Mouse (Mus musculus): ENCODE measurements around the gene Ints7.

Gene Ints7

DNA sequence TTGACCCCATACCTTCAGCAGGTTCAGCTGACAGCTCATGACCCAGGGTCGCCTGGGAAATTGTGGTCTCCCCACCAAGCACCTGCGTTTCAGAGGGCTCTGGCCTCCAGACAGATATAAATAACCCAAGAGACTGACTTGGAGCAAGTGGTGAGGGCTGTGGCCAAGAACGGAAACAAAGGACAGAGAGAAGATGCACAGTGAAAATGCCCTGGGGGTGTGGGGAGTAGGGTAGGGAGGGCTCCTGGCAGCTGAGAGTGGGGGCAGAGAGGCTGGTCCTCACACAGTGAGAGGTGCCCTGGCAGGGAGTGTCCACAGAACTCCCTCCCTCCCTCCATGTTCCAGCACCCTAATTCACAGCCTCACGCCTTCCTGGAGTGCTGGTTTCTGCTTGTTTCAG is 50.2 kb downstream of the Ints7 start:
- ATAC-seq (ENCODE audit: insufficient number of reproducible peaks, low FRiP score, low TSS enrichment) = no peak

DNA sequence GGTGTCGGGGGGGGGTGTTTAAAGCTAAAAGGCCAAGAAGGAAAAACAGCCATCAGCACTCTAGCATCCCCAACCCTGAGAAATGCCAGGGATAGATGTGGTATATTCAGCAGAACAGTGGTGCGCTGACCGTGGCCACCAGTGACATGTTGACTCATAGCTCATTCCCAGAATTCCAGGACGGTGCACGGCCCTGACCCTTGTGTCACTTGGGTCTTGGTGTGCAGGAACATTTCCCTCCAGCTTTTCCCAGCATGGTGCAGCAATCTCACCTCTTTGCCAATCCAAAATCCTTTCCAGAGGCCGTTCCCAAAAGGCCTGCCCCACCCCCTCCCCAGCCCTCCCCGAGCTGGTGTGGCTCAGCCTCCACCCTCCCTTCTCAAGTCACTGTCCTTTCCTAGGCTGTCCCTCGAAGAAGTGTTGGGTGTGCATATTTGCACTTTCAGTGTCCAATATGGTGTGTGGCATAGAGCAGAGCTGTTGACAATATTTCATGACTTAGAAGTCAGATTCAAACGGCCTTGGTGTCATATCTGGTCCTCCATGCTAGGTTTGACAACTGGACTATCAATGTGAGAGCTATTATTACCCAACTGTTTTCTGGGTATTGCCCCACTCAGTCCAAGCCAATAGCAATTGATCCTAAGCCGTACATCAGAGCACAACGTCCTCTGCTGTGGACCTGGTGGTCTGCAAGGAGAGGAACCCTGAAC is 53.2 kb downstream of the Ints7 start:
- no peak for ATAC-seq (ENCODE audit: insufficient number of reproducible peaks, low FRiP score, low TSS enrichment)

DNA sequence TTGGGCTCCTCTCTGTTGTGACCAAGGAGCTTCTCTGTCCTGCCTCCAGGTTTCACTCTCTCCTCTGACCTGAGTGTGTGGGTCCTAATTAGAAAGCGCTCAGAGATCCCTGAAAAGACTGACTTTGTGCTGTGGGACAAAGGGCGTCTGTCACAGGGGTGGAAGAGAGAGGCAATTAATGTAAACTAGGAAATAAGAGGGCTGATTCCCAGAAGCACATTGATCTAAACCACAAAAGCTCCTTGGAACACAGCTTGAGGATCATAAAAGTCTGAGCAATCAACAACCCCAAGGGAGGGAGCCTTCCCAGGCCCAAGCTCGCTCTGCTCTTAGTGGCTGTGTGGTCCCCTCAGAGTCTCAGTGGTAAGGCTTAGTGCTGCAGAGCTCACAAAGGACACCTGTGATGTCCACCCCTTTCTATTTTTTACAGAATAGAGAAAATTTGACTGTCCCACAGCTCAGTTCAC is 53.8 kb downstream of the Ints7 start:
- ATAC-seq (ENCODE audit: insufficient number of reproducible peaks, low FRiP score, low TSS enrichment) = no peak

DNA sequence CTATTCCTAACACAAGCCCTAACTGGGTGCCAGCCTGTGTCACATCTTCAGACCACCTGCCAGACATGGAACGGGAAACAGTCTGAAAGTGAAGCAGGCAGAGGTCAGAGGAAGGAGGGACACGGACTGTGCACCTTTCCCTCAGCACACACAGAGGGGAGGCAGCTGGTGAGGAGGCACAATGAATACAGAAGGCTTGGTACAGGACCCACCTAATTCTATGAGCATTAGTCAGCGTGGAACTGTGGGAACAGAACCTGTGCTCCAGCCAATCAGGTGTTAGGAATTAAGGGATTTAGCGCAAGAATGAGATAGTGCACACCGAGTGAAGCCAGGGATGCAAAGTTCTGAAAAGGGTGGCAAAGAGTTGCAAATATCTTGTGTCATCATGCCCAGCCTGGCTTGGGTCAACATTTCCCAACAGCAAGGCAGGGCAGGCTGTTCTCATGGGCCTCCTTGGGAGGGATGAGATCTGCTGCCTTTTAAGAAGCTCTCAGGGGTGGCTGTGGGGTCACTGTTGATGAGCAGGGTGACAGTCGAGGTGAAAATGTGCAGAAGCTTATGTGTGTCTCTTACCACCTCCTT is 57.2 kb downstream of the Ints7 start:
- no peak for ATAC-seq (ENCODE audit: insufficient number of reproducible peaks, low FRiP score, low TSS enrichment)

DNA sequence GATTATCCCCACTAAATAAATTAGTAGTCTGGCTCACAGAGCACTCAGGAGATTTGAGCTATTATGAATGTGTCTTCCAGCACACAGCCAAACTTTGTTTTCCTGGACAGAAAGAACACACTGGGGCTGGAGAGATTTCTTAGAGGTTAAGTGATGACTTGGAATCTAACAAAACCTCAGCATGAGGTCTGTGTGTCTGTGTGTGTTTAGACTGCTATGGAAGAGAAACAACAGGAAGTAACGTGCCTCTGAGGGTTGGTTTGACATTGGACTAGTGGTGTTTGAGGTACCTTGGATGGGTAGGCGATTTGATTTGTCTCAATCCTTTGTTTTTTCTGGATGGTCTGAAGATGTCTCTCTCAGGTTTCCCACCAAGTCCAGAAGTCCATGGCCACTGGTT is 58.7 kb downstream of the Ints7 start:
- ATAC-seq (ENCODE audit: insufficient number of reproducible peaks, low FRiP score, low TSS enrichment) = no peak

DNA sequence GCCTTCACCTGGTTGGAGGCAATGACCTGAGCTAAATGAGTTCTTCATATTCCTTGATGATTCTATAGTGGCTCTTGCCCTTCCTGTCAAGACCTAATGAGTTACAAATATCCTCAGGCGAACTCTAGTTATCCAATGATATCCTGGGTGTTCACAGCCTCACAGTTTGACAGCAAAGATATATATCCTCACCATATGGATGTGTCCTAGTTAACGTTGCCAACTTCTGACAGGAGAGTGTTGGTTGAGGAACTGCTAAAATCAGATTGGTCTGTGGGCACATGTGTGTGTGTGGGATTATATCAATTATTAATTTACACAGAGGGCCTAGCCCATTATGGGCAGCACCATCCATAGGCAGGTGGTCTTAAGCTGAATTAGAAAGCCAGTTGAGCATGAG is 63.0 kb downstream of the Ints7 start:
- no peak for ATAC-seq (ENCODE audit: insufficient number of reproducible peaks, low FRiP score, low TSS enrichment)

DNA sequence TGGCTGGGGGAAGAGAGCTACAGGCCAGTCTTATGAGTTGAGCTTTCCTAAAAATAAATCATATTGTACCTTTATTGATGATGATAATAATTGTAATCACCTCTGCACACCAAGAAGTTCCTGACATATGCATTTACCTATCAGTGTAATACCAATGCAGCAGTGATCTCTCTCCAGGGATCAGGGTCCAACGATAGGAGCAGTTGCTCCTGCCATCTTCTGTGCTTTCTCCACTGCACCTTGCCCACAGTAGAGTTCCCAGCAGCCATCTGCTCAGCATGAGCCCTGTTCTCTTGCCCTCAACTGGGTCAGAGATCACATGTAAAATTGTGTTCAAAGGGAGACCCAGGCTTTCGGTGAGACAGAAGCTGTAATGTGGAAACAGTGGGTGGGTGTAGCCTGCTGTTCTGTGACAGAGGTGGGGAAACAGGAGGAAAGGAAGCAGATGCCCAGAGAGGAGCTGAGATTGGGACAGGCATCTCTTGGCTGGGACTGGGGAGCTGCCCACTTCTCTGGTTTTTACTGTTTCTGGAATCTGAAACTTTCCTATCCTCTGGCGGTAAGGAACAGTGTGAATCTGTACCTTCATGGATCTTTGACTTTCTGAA is 63.9 kb downstream of the Ints7 start:
- no peak for ATAC-seq (ENCODE audit: insufficient number of reproducible peaks, low FRiP score, low TSS enrichment)

DNA sequence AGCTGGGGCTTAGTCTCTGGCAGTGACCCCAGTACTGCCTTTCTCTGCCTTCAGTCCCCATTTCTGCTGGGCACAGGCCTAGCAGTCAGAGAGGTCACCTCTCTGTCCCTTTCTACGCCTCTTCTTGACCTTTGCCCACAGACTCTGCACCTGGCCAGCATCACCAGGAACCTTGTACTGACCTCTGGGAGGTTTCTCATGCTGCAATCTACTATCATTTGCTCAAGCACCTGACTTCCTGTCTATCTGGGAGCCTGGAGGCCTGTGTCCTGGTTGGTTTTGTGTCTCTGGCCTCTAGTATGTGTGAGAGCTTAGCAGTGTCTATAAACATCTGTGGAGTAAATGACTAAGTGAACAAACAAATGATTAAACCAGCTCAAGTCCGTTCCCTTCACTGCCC is 64.7 kb downstream of the Ints7 start:
- no peak for ATAC-seq (ENCODE audit: insufficient number of reproducible peaks, low FRiP score, low TSS enrichment)

DNA sequence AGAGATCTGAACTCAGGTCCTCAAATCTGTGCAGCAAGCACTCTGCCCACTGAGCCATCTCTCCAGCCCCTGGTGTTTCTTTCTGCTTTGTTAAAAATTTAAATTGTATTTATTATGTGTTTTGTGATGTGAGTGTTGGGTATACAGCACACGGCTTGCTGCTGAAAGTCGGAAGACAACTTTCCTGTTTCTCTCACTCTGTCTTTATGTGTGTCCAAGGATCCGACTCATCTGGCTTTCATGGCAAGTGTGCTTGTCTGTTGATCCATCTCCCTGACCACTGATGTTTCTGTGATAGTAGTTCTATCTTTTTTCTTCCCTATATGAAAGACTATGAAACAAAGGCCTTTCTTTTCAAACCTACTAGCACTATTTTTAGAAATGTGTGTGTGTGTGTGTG is 65.4 kb downstream of the Ints7 start:
- no peak for ATAC-seq (ENCODE audit: insufficient number of reproducible peaks, low FRiP score, low TSS enrichment)

DNA sequence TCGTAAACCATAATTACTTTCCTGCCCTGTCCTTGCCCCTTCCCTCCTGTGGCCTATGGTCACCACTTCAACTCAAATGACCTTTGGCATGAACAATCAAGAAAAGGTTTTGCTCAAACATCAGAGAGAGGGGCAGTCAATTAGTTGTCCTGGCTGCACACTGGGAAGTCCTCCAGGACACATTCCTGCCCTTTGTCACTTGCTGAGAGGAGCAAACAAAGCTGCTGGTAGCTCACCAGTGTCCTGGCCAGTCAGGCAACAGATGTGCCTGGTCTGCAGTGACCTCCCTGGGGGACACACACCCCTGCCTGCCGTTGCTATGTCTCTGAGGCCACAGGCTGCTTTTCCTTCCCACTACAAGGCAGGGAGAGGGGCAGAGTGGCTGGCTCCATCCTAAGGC is 66.0 kb downstream of the Ints7 start:
- ATAC-seq (ENCODE audit: insufficient number of reproducible peaks, low FRiP score, low TSS enrichment) = no peak

DNA sequence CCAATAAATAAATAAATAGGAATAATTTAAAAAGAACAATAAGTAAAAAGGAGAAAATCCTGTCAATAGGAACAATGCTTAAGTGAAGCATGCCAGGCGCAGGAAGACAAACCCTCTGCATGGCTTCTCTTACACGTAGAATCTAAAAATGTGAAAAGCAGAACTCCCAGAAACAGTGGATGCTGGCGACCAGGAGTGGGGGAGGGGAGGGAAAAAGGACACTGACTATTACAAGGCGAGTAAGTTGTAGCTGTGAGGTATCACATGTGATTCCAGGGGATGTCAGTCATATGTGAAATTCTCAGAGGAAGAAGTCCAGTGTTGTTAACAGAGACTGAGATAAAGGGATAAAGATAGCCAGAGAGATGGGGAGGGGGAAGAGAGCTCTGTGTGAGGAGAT is 67.5 kb downstream of the Ints7 start:
- no peak for ATAC-seq (ENCODE audit: insufficient number of reproducible peaks, low FRiP score, low TSS enrichment)

DNA sequence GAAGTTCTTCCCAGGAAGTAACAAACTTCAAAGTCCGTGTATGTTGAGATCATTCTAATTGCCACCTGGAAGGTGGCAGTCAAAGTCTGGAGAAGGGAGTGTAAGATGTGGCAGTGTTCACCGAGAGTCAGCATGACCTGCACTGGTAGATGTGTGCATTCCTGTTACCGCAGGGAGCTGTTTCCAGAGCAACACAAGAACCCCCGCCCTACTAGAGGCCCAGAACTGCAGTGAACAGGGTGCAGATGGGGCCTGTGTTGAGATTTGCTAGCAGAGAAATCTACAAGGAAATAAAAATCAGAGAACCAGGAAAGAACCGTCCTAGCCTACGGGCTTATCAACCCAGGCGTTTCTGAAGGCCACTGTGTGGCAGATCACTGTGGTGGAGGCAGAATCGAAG is 70.5 kb downstream of the Ints7 start:
- no peak for ATAC-seq (ENCODE audit: insufficient number of reproducible peaks, low FRiP score, low TSS enrichment)

DNA sequence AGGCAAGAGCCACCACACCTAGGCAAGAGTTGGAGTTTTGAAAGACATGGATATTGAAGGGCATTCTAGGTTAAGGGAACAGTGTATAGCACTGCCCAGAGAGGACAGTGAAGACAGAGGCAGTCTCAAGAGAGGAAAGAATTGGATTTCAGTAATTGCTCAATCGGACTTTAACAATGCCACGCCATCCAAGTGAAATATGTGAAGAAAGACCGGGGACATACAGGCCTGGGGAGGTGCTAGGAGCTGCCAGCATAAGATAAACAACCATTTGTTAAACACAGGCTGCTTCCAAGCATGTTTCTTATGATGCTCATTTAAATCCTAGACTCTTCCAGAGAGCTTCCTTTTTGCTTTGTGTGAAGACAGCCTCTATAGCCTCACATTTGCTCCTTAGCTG is 72.2 kb downstream of the Ints7 start:
- no peak for ATAC-seq (ENCODE audit: insufficient number of reproducible peaks, low FRiP score, low TSS enrichment)

DNA sequence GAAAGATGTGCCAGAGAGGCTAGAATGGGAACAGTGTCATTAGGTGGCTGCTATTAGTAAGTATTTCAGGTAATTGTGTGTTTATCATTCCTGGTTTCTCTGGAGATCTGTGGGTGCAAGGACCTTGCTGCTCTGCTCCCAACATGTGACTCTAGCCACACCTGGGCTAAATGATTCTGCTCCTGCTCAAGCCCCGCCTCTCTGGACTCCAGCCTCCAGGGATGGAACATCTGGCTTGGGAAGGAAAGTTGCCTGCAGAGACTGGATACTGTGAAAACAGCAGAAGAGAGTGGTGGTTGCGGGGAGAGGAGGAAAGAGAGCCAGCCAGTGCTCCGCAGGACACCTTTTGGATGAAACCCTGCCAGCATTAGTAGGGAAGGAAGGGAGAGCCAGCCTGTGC is 84.0 kb downstream of the Ints7 start:
- no peak for ATAC-seq (ENCODE audit: insufficient number of reproducible peaks, low FRiP score, low TSS enrichment)

DNA sequence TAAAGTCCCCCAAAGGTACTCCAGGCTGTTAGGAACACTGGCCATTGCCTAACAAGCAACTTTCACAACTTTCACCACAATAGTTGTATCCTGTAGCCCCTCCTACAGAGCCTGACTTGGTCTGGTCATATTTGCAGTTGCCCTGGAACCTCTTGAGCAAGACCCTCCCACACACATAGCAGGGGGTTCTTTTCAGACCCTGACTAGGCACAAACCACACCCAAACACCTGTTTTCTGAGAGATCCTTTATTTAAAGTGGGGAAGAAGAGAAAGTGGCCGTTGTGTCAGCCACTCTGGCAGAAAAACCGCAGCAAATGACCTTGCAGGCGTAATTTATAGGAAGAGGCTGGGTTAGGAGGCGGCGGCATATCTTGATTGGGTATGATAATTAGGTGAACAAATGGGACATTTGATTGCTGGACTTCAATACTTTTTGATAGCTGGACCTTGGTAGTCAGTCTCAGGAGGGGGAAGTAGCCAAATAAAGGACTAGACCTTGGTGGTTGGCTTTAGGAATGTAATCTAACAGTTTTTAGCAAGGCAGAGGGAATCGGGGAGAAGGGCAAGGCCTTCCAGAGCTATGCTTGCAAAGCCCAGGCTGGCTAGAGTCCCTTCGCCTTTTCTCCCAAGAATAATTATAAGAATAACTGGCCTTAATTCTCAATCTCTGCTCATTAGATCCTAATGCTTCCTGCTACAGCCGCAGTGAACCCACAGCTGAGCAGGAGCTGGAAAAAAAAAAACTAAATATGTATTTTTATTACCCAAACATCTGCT is 85.8 kb downstream of the Ints7 start:
- ATAC-seq (ENCODE audit: insufficient number of reproducible peaks, low FRiP score, low TSS enrichment) = no peak

DNA sequence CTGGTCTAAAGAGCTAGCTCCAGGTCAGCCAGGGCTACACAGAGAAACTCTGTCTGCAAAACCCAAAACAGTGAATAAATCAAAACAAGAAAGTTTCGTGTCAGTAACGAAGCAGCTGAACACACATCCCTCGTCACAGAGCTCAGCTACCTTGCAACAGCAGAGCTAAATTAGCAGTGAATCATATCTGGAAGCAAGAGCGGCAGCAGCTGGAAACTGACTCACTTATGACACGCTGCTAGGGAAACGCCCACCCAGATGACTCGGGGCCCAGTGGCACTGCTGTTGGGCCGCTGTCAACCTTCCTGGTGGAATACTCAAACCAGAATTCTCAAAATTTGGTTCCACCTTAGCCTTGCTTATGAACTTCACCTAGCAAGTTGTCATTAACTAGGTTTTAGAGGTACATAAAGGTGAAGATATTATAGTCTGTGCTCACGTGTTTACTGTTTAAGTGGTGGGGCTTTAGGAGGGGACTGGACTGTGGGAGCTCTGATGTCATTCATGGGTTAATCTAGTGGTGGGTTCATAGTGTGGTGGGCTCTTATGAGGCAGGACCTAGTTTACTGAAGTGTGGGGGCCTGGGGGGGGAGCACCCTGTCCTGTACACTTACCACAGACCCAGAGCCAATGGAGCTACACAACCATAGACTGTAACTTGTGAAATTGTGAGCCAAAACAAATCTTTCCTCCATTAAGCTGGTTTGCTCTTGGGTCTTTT is 86.9 kb downstream of the Ints7 start:
- no peak for ATAC-seq (ENCODE audit: insufficient number of reproducible peaks, low FRiP score, low TSS enrichment)

DNA sequence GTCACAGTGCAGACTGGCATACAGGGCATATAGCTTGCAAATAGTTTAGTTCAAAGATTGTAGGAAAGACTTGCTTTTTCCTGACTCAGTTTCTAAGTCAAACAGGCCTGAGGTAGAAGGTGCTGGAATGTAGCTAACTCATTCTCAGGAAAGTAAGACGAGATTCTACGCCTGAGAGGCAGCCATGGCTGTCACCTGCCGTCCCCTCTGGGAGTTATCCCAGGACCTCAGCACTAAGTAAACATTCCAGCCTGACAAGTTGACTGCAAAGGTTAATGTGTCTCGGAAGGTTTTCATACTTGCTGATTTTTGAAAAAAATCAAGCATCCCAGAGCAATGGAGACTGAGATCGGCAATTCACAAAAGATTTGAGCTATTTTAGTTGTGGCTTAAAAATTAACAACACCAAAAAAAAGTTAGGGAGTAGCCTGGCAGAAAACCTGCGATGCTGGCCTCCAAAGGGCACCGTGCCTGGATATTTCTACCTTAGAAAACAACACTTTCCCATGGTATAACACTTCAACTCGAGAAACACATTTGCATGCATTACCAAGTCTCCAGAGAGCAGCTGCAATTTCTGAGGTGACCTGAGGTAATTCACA is 87.6 kb downstream of the Ints7 start:
- no peak for ATAC-seq (ENCODE audit: insufficient number of reproducible peaks, low FRiP score, low TSS enrichment)

DNA sequence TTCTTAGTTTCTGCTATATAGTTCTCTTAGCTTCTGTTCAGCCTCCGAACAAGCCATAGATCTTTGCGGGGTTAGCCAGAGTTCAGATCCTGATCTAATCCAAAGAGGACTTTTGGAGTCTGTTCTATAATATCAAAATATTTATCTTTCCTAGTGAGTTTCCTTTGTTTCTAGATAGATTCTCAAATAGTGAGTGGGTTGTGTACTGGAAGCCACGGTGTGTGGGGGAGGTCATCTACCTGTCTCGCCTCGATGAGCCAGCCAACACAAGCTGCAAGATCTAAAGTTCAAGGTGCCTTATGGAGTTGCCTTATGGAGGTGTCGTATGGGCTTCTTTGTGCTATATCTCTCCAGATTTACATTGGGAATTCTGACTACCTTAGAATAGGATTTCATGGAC is 88.2 kb downstream of the Ints7 start:
- ATAC-seq (ENCODE audit: insufficient number of reproducible peaks, low FRiP score, low TSS enrichment) = no peak

DNA sequence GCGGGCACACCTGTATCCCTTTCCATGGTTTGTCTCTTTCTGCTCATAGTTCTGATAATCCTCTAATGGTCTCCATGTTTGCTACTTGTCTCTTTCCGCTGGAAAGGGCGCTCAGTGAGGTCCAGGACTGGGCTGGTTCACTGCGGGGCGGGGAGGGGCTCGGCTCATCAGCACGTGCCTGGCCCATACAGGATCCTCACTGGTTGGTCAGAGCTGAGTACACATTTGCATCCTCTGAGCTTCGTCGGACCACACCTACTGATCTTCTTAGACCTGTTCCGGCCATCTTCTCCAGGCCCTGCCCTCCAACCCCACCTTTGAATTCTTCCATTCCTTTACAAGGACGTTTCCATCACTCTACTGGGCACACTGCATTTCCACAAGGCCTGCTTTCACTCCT is 90.9 kb downstream of the Ints7 start:
- no peak for ATAC-seq (ENCODE audit: insufficient number of reproducible peaks, low FRiP score, low TSS enrichment)

DNA sequence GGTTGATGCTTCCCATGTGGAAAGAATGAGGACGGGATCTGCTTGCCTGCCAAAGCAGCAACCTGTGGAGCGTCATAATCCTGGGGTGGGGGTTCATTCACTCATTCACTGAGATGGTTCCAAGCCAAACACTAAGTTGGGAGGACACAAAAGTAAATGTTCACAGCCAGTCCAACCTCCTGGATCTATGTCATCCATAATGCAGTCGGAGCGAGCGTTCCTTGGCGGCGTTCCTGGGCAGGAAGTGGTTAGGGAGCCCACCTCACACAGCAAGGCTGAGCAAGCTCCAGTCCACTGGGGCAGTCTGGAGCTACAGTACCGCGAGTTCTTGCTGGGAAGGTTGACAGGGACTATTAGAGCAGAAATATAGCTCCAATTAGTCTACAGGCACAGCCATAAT is 92.6 kb downstream of the Ints7 start:
- ATAC-seq (ENCODE audit: insufficient number of reproducible peaks, low FRiP score, low TSS enrichment) = no peak
